Mouse (Mus musculus) megakaryocyte-erythroid progenitor cell, adult 5 weeks (primary cell): ENCODE data around the gene Tgfb2. TPM values are rescaled to one million over a fixed set of nuclear protein-coding genes. Genes with fewer than 3 reads are reported as not detected.

Experiments
- polyA plus RNA-seq: library from polyadenylated mRNA; stranded (reverse); fragments of >175 nt; gene quantifications from 2 replicates; pipeline ENCODE4 v1.2.3, GENCODE M21; 2012

Tgfb2 gene
- 0.10 TPM in 1 of 2 replicates, not detected in the other for polyA plus RNA-seq

GRCm38 (mm10) chr1:186705915-186706248 is at the start of gene Tgfb2:
Gene Tgfb2 (minus strand): TSS chr1:186705989.

GRCm38 (mm10) chr1:186748724-186749653 is 43.2 kb upstream of the Tgfb2 start, which contains the start of gene Rrp15:
Gene Rrp15 (minus strand): TSS chr1:186749358.

Other genes with a start within 250 kb of the Tgfb2 start
- gene Rrp15, start 43.4 kb upstream of the Tgfb2 start, polyA plus RNA-seq, result 8.9 and 12.4 TPM in 2 replicates